Mouse (Mus musculus): ENCODE measurements around the gene Dhx37. TPM values are rescaled to one million over a fixed set of nuclear protein-coding genes. Genes with fewer than 3 reads are reported as not detected.

Gene Dhx37
- total and polyA plus RNA-seq, 3 experiments, result 11.1 to 15.7 (median 12.4) TPM

- H3K27me3 ChIP-seq (ENCODE audit: control insufficient read depth, insufficient read depth, low read length), result no peaks in the 10 kb centered on the region
- 23% methylated on average over 10 of the region's 10 CpGs for WGBS
- no peaks in the 10 kb centered on the region for H3K36me3 ChIP-seq (ENCODE audit: control insufficient read depth, insufficient read depth, low read length)
- DNase-seq, result peak; percentile 53 to 58
- H3K79me2 ChIP-seq (replicated peaks; ENCODE audit: control insufficient read depth, insufficient read depth, low read length), result no peaks in the 10 kb centered on the region
- TF ChIP-seq CTCF (IDR thresholded peaks at IDR 0.05), result peak; percentile 71
- TF ChIP-seq EP300 (IDR thresholded peaks at IDR 0.05; ENCODE audit: insufficient read depth, low read depth, low read length), result 0 out of 2 replicates have a peak, but pooled peaks have one; percentile 34
- no peak for TF ChIP-seq POLR2A (IDR thresholded peaks at IDR 0.05; ENCODE audit: insufficient read depth, low read depth, low read length)
- intact Hi-C loops (cut with DNase I), result loop anchor here (2.0 to 5.0 kb wide), 2 partner anchors 50 to 83 kb away; no protein-coding TSS in a partner anchor
- H3K4me1 ChIP-seq (ENCODE audit: control insufficient read depth, insufficient read depth, low read length), result peaks cover 3% of the 10 kb centered on the region
- no peak overlapping the region for H3K4me3 ChIP-seq
- H3K27ac ChIP-seq, result no peak overlapping the region
- H3K9ac ChIP-seq (ENCODE audit: low read depth, low read length), result no peak overlapping the region
These were observed 28.0 kb upstream of the Dhx37 start for GRCm38 (mm10) chr5:125461868-125462445.

DNA sequence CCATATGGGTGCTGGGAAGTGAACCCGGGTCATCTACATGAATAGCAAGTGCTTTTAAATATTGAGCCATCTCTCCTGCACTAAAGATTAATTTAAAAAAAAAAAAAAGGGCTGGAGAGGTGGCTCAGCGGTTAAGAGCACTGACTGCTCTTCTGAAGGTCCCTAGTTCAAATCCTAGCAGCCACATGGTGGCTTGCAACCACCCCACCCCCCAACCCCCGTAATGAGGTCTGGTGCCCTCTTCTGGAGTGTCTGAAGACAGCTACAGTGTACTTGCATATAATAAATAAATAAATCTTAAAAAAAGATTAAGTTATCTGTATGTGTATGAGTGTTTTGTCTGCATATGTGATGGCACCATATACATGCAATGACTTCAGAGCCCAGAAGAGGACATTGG is 26.7 kb upstream of the Dhx37 start:
- TF ChIP-seq EP300 (IDR thresholded peaks at IDR 0.05; ENCODE audit: insufficient read depth, low read depth, low read length) (no peak), POLR2A (IDR thresholded peaks at IDR 0.05; ENCODE audit: insufficient read depth, low read depth, low read length) (no peak), CTCF (IDR thresholded peaks at IDR 0.05) (peak; percentile 33; the same call in 1 of the 2 replicates)
- no peak for DNase-seq
- H3K27ac ChIP-seq, result no peak overlapping the region
- peaks cover 3% of the 10 kb centered on the region for H3K4me1 ChIP-seq (ENCODE audit: control insufficient read depth, insufficient read depth, low read length)
- 71% methylated on average over 3 of the region's 3 CpGs for WGBS
- no peaks in the 10 kb centered on the region for H3K36me3 ChIP-seq (ENCODE audit: control insufficient read depth, insufficient read depth, low read length)
- H3K79me2 ChIP-seq (replicated peaks; ENCODE audit: control insufficient read depth, insufficient read depth, low read length), result no peaks in the 10 kb centered on the region
- intact Hi-C loops (cut with DNase I), result loop anchor here (2.0 to 5.0 kb wide), 2 partner anchors 48 to 82 kb away; no protein-coding TSS in a partner anchor
- no peak overlapping the region for H3K4me3 ChIP-seq
- no peak overlapping the region for H3K9ac ChIP-seq (ENCODE audit: low read depth, low read length)
- no peaks in the 10 kb centered on the region for H3K27me3 ChIP-seq (ENCODE audit: control insufficient read depth, insufficient read depth, low read length)

GRCm38 (mm10) chr5:125457538-125457937 is 23.6 kb upstream of the Dhx37 start:
- Histone ChIP-seq H3K4me3 (no peak overlapping the region), H3K79me2 (replicated peaks; ENCODE audit: control insufficient read depth, insufficient read depth, low read length) (no peaks in the 10 kb centered on the region), H3K36me3 (ENCODE audit: control insufficient read depth, insufficient read depth, low read length) (no peaks in the 10 kb centered on the region), H3K27me3 (ENCODE audit: control insufficient read depth, insufficient read depth, low read length) (no peaks in the 10 kb centered on the region), H3K9ac (ENCODE audit: low read depth, low read length) (no peak overlapping the region), H3K27ac (no peak overlapping the region), H3K4me1 (ENCODE audit: control insufficient read depth, insufficient read depth, low read length) (no peaks in the 10 kb centered on the region)
- no peak for DNase-seq
- TF ChIP-seq POLR2A (IDR thresholded peaks at IDR 0.05; ENCODE audit: insufficient read depth, low read depth, low read length) (no peak), CTCF (IDR thresholded peaks at IDR 0.05) (no peak), EP300 (IDR thresholded peaks at IDR 0.05; ENCODE audit: insufficient read depth, low read depth, low read length) (no peak)
- intact Hi-C loops (cut with DNase I), result no loop called here
- WGBS, result 74% methylated on average over 6 of the region's 6 CpGs

GRCm38 (mm10) chr5:125456100-125456499 is 22.2 kb upstream of the Dhx37 start:
- WGBS, result 81% methylated on average over 6 of the region's 6 CpGs
- intact Hi-C loops (cut with DNase I), result no loop called here
- Histone ChIP-seq H3K36me3 (ENCODE audit: control insufficient read depth, insufficient read depth, low read length) (no peaks in the 10 kb centered on the region), H3K27me3 (ENCODE audit: control insufficient read depth, insufficient read depth, low read length) (no peaks in the 10 kb centered on the region), H3K79me2 (replicated peaks; ENCODE audit: control insufficient read depth, insufficient read depth, low read length) (no peaks in the 10 kb centered on the region), H3K9ac (ENCODE audit: low read depth, low read length) (no peak overlapping the region), H3K4me1 (ENCODE audit: control insufficient read depth, insufficient read depth, low read length) (no peaks in the 10 kb centered on the region), H3K27ac (no peak overlapping the region), H3K4me3 (no peak overlapping the region)
- no peak for TF ChIP-seq CTCF (IDR thresholded peaks at IDR 0.05)
- no peak for TF ChIP-seq POLR2A (IDR thresholded peaks at IDR 0.05; ENCODE audit: insufficient read depth, low read depth, low read length)
- no peak for TF ChIP-seq EP300 (IDR thresholded peaks at IDR 0.05; ENCODE audit: insufficient read depth, low read depth, low read length)
- no peak for DNase-seq

- Histone ChIP-seq H3K79me2 (replicated peaks; ENCODE audit: control insufficient read depth, insufficient read depth, low read length) (no peaks in the 10 kb centered on the region), H3K4me3 (no peak overlapping the region), H3K27ac (no peak overlapping the region), H3K4me1 (ENCODE audit: control insufficient read depth, insufficient read depth, low read length) (no peaks in the 10 kb centered on the region), H3K27me3 (ENCODE audit: control insufficient read depth, insufficient read depth, low read length) (no peaks in the 10 kb centered on the region), H3K36me3 (ENCODE audit: control insufficient read depth, insufficient read depth, low read length) (no peaks in the 10 kb centered on the region), H3K9ac (ENCODE audit: low read depth, low read length) (no peak overlapping the region)
- intact Hi-C loops (cut with DNase I), result no loop called here
- 78% methylated on average over 9 of the region's 9 CpGs for WGBS
- TF ChIP-seq CTCF (IDR thresholded peaks at IDR 0.05) (no peak), EP300 (IDR thresholded peaks at IDR 0.05; ENCODE audit: insufficient read depth, low read depth, low read length) (no peak), POLR2A (IDR thresholded peaks at IDR 0.05; ENCODE audit: insufficient read depth, low read depth, low read length) (no peak)
- peak; percentile 33 to 59 for DNase-seq
These were observed 18.7 kb upstream of the Dhx37 start for GRCm38 (mm10) chr5:125452573-125452972.

GRCm38 (mm10) chr5:125449306-125449705 is 15.4 kb upstream of the Dhx37 start:
- DNase-seq, result no peak
- Histone ChIP-seq H3K36me3 (ENCODE audit: control insufficient read depth, insufficient read depth, low read length) (no peaks in the 10 kb centered on the region), H3K4me3 (no peak overlapping the region), H3K27ac (no peak overlapping the region; the same call in 1 of the 2 replicates), H3K9ac (ENCODE audit: low read depth, low read length) (no peak overlapping the region), H3K4me1 (ENCODE audit: control insufficient read depth, insufficient read depth, low read length) (no peaks in the 10 kb centered on the region; the same call in 1 of the 2 replicates), H3K79me2 (replicated peaks; ENCODE audit: control insufficient read depth, insufficient read depth, low read length) (no peaks in the 10 kb centered on the region), H3K27me3 (ENCODE audit: control insufficient read depth, insufficient read depth, low read length) (no peaks in the 10 kb centered on the region)
- TF ChIP-seq CTCF (IDR thresholded peaks at IDR 0.05), result no peak
- TF ChIP-seq POLR2A (IDR thresholded peaks at IDR 0.05; ENCODE audit: insufficient read depth, low read depth, low read length), result no peak
- TF ChIP-seq EP300 (IDR thresholded peaks at IDR 0.05; ENCODE audit: insufficient read depth, low read depth, low read length), result no peak
- intact Hi-C loops (cut with DNase I), result no loop called here
- 46% methylated on average over 5 of the region's 5 CpGs for WGBS
